Mouse (Mus musculus) CH12.LX (cell line): ENCODE results near the gene Dydc1. TPM values are rescaled to one million over a fixed set of nuclear protein-coding genes. Genes with fewer than 3 reads are reported as not detected.

Source experiments
- DNase-seq: peaks from one replicate; pipeline ENCODE4 v3.0.0-alpha.2; 2013; ENCODE audit errors: extremely low read depth
- H3K27ac ChIP-seq: 2 replicates; pipeline ENCODE4 v1.5.1; 2012; ENCODE audit warnings: low read depth, mild to moderate bottlenecking, control low read depth, moderate library complexity; ENCODE audit not compliant: insufficient read depth
- H3K27me3 ChIP-seq: replicated peaks from 2 replicates; pipeline ENCODE3; 2012; ENCODE audit warnings: inconsistent platforms
- H3K36me3 ChIP-seq, 2 experiments: replicated peaks in 1 of 2; 2 replicates each; pipeline versions ENCODE3 to v1.6.1; 2012; ENCODE audit warnings: inconsistent platforms in 1 of 2, low read length in 1 of 2, mild to moderate bottlenecking in 1 of 2, mixed read lengths in 1 of 2, moderate library complexity in 1 of 2; ENCODE audit not compliant: control insufficient read depth in 1 of 2, insufficient read depth in 1 of 2
- H3K4me1 ChIP-seq, 2 experiments: 2 replicates each; pipeline ENCODE4 v1.6.1; 2012; ENCODE audit warnings: inconsistent platforms in 1 of 2, moderate library complexity in 1 of 2; ENCODE audit not compliant: insufficient read depth in 2 of 2, control insufficient read depth in 1 of 2
- H3K4me2 ChIP-seq: 2 replicates; pipeline ENCODE4 v1.6.1; 2012; ENCODE audit warnings: low read depth, mild to moderate bottlenecking, control low read depth; ENCODE audit not compliant: poor library complexity, insufficient read depth, severe bottlenecking
- H3K4me3 ChIP-seq, 3 experiments: fragments of 150-350 bp in 1 of 3; sonication (generic) in 1 of 3; replicated peaks in 1 of 3; 2 replicates each; pipeline versions ENCODE3 to v1.5.1; 2011 to 2012; ENCODE audit warnings: low read depth in 2 of 3, low read length in 2 of 3, mild to moderate bottlenecking in 2 of 3, moderate library complexity in 2 of 3, control low read depth in 1 of 3, improper control_type of control experiment in 1 of 3, inconsistent platforms in 1 of 3, mixed read lengths in 1 of 3; ENCODE audit not compliant: poor library complexity in 1 of 3
- H3K79me2 ChIP-seq: replicated peaks from 2 replicates; pipeline ENCODE4 v1.6.1; 2012; ENCODE audit warnings: mild to moderate bottlenecking, moderate library complexity; ENCODE audit not compliant: control insufficient read depth, poor library complexity, insufficient read depth, severe bottlenecking; ENCODE audit errors: extremely low read depth
- H3K9ac ChIP-seq: 2 replicates; pipeline ENCODE4 v1.6.1; 2012; ENCODE audit warnings: low read depth, mild to moderate bottlenecking, control low read depth, moderate library complexity; ENCODE audit not compliant: insufficient read depth
- H3K9me3 ChIP-seq: replicated peaks from 2 replicates; pipeline ENCODE3; 2012; ENCODE audit warnings: low read length, inconsistent platforms, mixed read lengths
- BHLHE40 ChIP-seq: IDR thresholded peaks from 2 replicates; pipeline ENCODE4 v1.6.1; 2011; ENCODE audit warnings: mild to moderate bottlenecking, low read depth, low read length, improper control_type of control experiment
- CHD1 ChIP-seq: IDR thresholded peaks from 2 replicates; pipeline ENCODE4 v1.6.1; 2012; ENCODE audit warnings: low read depth, low read length, improper control_type of control experiment, inconsistent platforms
- MAFK ChIP-seq: IDR thresholded peaks from 2 replicates; pipeline ENCODE4 v1.6.1; 2011; ENCODE audit warnings: low read length, improper control_type of control experiment; ENCODE audit not compliant: insufficient replicate concordance
- MXI1 ChIP-seq: IDR thresholded peaks from 2 replicates; pipeline ENCODE4 v1.6.1; 2011; ENCODE audit warnings: mild to moderate bottlenecking, low read depth, low read length, improper control_type of control experiment
- NELFE ChIP-seq: IDR thresholded peaks from 2 replicates; pipeline ENCODE4 v1.6.1; 2011; ENCODE audit warnings: low read depth, low read length, improper control_type of control experiment
- RCOR1 ChIP-seq: conservative IDR thresholded peaks from 2 replicates; pipeline ENCODE4 v1.6.1; 2012; ENCODE audit warnings: low read depth, mild to moderate bottlenecking, inconsistent platforms, low read length, improper control_type of control experiment
- SIN3A ChIP-seq: IDR thresholded peaks from 2 replicates; pipeline ENCODE4 v1.6.1; 2012; ENCODE audit warnings: low read length, improper control_type of control experiment, inconsistent platforms
- TCF12 ChIP-seq: IDR thresholded peaks from 2 replicates; pipeline ENCODE4 v1.6.1; 2014; ENCODE audit warnings: low read depth, mild to moderate bottlenecking, inconsistent platforms, low read length, improper control_type of control experiment
- dilution Hi-C: fragments of 300-500 bp; cut with MboI; formaldehyde crosslinking; loops from 2 replicates; pipeline ENCODE4 v1.14.3; 2020; ENCODE audit warnings: low sequenced_read_pairs; ENCODE audit not compliant: extremely low pct_unique_long_range_greater_than_20kb, extremely low pct_ligation_motif_present
- in situ Hi-C: fragments of 300-500 bp; cut with MboI; formaldehyde crosslinking; loops from 3 replicates; pipeline ENCODE4 v1.14.3; 2019; ENCODE audit warnings: low sequenced_read_pairs, low pct_ligation_motif_present, low pct_unique_long_range_greater_than_20kb, mixed read lengths
- polyA plus RNA-seq: library from polyadenylated mRNA; unstranded; fragments of >175 nt; gene quantifications from 2 replicates; pipeline ENCODE4 v1.2.1, GENCODE M21; 2012; ENCODE audit warnings: low read depth; ENCODE audit not compliant: insufficient read length
- total RNA-seq, 2 experiments: library from RNA; depleted of rRNA; stranded (reverse); fragments of 300-350 nt in 1 of 2; fragments of >200 nt in 1 of 2; gene quantifications; 2 replicates each; pipeline ENCODE4 v1.2.3; 2012 to 2014

Dydc1 gene
- not detected in 2 replicates for total RNA-seq (2012; rRNA removed)
- not detected in 2 replicates for total RNA-seq (2014; rRNA removed)
- polyA plus RNA-seq = not detected in 2 replicates

DNA sequence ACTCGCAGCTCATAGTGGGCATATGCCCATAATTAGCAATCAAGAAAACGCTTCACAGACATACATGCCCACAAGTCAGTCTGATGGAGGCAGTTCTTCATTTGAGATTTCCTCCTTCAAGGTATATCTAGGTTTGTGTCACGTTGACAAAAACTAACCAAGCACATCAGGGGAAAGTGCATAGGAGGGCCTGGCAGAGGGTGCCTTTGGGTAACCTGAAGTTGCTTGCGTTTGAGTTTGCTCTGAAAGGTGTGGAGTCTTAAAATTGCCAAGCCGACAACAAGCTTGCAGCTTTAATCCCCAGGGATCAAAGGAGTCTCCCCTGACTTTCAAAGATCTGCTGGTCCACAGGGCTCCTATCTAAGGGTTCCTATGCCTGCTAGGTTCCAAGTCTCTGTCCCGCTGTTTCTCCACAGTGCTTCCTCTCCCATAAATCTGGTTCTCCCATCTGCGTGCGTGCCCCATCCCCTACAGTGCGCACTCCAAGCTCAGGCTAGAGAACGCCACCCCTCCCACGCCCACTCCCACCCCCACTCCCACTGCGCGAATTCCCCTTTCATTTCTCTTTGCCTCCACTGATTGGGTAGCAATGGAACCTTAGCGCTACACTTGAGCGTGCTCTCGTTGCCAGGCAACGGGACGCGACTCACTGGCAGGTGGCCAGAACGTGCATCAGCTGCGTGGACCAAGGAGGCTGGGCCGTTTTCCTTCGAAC, at the start of gene Dydc1:
Dydc1 (plus strand) TSS at position 683 of the 715 bp plus-strand sequence.
- Histone ChIP-seq H3K4me1 (peaks cover 0 to 12% of the 10 kb centered on the region in 2 experiments; a peak in 2 of 4 replicates), H3K4me3 (peak within 1 kb of the TSS; percentile 30 to 66 (median 46)), H3K4me2 (peak within 1 kb of the TSS; percentile 93), H3K9ac (no peak within 1 kb of the TSS), H3K36me3 (no peaks in the 10 kb centered on the region), H3K9me3 (no peaks in the 10 kb centered on the region), H3K27me3 (peaks cover 8% of the 10 kb centered on the region), H3K27ac (no peak within 1 kb of the TSS), H3K79me2 (no peaks in the 10 kb centered on the region)
- TF ChIP-seq BHLHE40 = peak; percentile 69
- TF ChIP-seq CHD1 = no peak
- peak; percentile 78 for TF ChIP-seq SIN3A
- no peak for TF ChIP-seq RCOR1
- TF ChIP-seq MXI1 = peak; percentile 82
- peak; percentile 55 for DNase-seq
- in situ Hi-C loops (no loop called here), dilution Hi-C loops (no loop called here)

DNA sequence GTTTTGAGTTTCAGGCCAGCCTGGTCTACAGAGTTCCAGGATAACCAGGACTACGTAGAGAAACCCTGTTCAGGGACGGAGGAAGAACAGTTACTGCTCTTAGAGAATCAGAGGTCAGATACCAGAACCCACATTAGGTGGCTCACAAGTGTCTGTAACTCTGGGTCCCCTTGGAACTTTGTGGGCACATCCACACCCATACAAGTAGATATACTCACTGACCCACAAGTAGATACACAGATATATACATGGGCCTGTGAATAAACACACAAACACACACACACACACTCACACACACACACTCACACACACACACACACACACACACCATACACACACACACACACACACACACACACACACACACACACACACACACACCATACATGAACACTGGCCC, 47.6 kb upstream of the Dydc1 start:
- Histone ChIP-seq H3K36me3 (no peaks in the 10 kb centered on the region), H3K27ac (no peak overlapping the region), H3K79me2 (no peaks in the 10 kb centered on the region), H3K4me1 (peaks cover 5 to 15% of the 10 kb centered on the region in 2 experiments; a peak in 2 of 4 replicates), H3K9me3 (no peaks in the 10 kb centered on the region), H3K9ac (no peak overlapping the region), H3K4me3 (no peak overlapping the region), H3K27me3 (no peaks in the 10 kb centered on the region), H3K4me2 (no peak overlapping the region)
- in situ Hi-C loops = loop anchor here (5.0 kb wide), 1 partner anchor 53 kb away; no protein-coding TSS in a partner anchor
- DNase-seq = no peak
- dilution Hi-C loops = no loop called here
- no peak for TF ChIP-seq TCF12

DNA sequence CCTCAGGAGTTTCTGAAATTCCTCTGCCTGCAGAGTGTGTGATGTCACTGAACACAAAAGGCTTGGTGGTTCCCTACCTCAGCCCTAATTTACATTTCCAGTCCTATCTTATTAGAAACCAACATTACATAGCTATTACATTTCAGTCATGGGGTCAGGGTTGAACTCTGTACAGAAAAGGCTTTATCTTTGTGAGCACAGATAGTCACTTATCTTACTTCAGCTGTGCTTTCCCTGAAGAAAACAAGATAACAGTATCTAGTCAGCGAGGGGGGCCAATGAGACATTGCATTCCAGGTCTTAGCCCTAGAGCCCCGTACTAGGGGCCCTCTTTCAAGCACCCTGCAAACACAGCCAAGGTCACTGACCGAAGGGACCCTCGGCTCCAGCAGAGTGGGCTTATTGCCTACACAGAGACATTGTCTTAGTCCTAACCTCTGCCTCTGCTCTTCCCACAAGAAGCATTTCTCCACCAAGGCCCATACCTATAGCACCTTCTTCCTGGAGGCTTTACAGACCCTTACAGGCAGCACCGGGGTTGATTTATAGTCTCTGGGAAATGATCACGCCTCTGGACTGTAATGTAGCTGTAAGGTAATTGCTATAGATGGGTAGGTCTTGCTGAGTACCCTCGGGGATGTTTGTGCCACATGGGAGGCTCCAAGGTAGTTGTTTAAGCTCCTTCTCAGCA, 47.0 kb upstream of the Dydc1 start:
- Histone ChIP-seq H3K4me3 (no peak overlapping the region), H3K9me3 (no peaks in the 10 kb centered on the region), H3K36me3 (no peaks in the 10 kb centered on the region), H3K4me2 (no peak overlapping the region), H3K9ac (no peak overlapping the region), H3K27ac (no peak overlapping the region), H3K79me2 (no peaks in the 10 kb centered on the region), H3K4me1 (peaks cover 2 to 14% of the 10 kb centered on the region in 2 experiments; a peak in 2 of 4 replicates), H3K27me3 (no peaks in the 10 kb centered on the region)
- dilution Hi-C loops = no loop called here
- DNase-seq = no peak
- TF ChIP-seq NELFE (no peak), MAFK (no peak)
- in situ Hi-C loops = loop anchor here (5.0 kb wide), 1 partner anchor 53 kb away; no protein-coding TSS in a partner anchor
